Mouse (Mus musculus) MEL (cell line): ENCODE measurements around the gene P2rx4. TPM values are rescaled to one million over a fixed set of nuclear protein-coding genes. Genes with fewer than 3 reads are reported as not detected.

Experiments used
- DNase-seq: peaks from one replicate; pipeline ENCODE4 v3.0.0; 2011; ENCODE audit warnings: low read depth, low spot score
- H3K27ac ChIP-seq: 2 replicates; pipeline ENCODE4 v1.5.1; 2012; ENCODE audit warnings: low read depth, mild to moderate bottlenecking, control low read depth, low read length, moderate library complexity; ENCODE audit not compliant: control insufficient read depth
- H3K27me3 ChIP-seq, 2 experiments: fragments of 150-350 bp in 1 of 2; sonication (generic) in 1 of 2; 2 replicates each; pipeline ENCODE4 v1.6.1; 2012; ENCODE audit warnings: low read length in 2 of 2, mild to moderate bottlenecking in 2 of 2, improper control_type of control experiment in 1 of 2, moderate library complexity in 1 of 2; ENCODE audit not compliant: insufficient read depth in 2 of 2, control insufficient read depth in 1 of 2
- H3K36me3 ChIP-seq, 2 experiments: 2 replicates each; pipeline ENCODE4 v1.6.1; 2012 to 2014; ENCODE audit warnings: low read length in 2 of 2, improper control_type of control experiment in 1 of 2, inconsistent platforms in 1 of 2, mild to moderate bottlenecking in 1 of 2; ENCODE audit not compliant: insufficient read depth in 2 of 2, control insufficient read depth in 1 of 2
- H3K4me1 ChIP-seq, 2 experiments: fragments of 150-350 bp in 1 of 2; sonication (generic) in 1 of 2; 2 replicates each; pipeline ENCODE4 v1.6.1; 2012; ENCODE audit warnings: low read length in 2 of 2, improper control_type of control experiment in 1 of 2, mild to moderate bottlenecking in 1 of 2; ENCODE audit not compliant: insufficient read depth in 2 of 2, control insufficient read depth in 1 of 2
- H3K4me3 ChIP-seq, 2 experiments: fragments of 150-350 bp in 1 of 2; sonication (generic) in 1 of 2; 2 replicates each; pipeline ENCODE4 v1.5.1; 2012; ENCODE audit warnings: low read depth in 2 of 2, low read length in 2 of 2, mild to moderate bottlenecking in 2 of 2, moderate library complexity in 2 of 2, control low read depth in 1 of 2, improper control_type of control experiment in 1 of 2; ENCODE audit not compliant: control insufficient read depth in 1 of 2, insufficient read depth in 1 of 2
- H3K79me2 ChIP-seq: 2 replicates; pipeline ENCODE4 v1.6.1; 2012; ENCODE audit warnings: mild to moderate bottlenecking, low read length, moderate library complexity; ENCODE audit not compliant: control insufficient read depth, poor library complexity, insufficient read depth
- H3K9ac ChIP-seq: 2 replicates; pipeline ENCODE4 v1.6.1; 2012; ENCODE audit warnings: low read depth, mild to moderate bottlenecking, control low read depth, low read length, moderate library complexity; ENCODE audit not compliant: control insufficient read depth, poor library complexity, severe bottlenecking
- H3K9me3 ChIP-seq: fragments of 150-350 bp; sonication (generic); replicated peaks from 2 replicates; pipeline ENCODE4 v1.6.1; 2012; ENCODE audit warnings: mild to moderate bottlenecking, low read length, improper control_type of control experiment, moderate library complexity; ENCODE audit not compliant: insufficient read depth
- CTCF ChIP-seq, 3 experiments: IDR thresholded peaks in 2 of 3; conservative IDR thresholded peaks in 1 of 3; 2 replicates each; pipeline ENCODE4 v1.5.1; 2011 to 2012; ENCODE audit warnings: low read length in 3 of 3, low read depth in 2 of 3, mild to moderate bottlenecking in 2 of 3, improper control_type of control experiment in 1 of 3, inconsistent platforms in 1 of 3, mixed read lengths in 1 of 3, moderate library complexity in 1 of 3; ENCODE audit not compliant: control insufficient read depth in 1 of 3, insufficient read depth in 1 of 3, poor library complexity in 1 of 3, severe bottlenecking in 1 of 3
- EP300 ChIP-seq, 2 experiments: IDR thresholded peaks; 2 replicates each; pipeline ENCODE4 v1.6.1; 2011; ENCODE audit warnings: improper control_type of control experiment in 2 of 2, low read length in 2 of 2, low read depth in 1 of 2, mild to moderate bottlenecking in 1 of 2
- ETS1 ChIP-seq: IDR thresholded peaks from 2 replicates; pipeline ENCODE4 v1.6.1; 2012; ENCODE audit warnings: low read depth, mild to moderate bottlenecking, inconsistent platforms, low read length, improper control_type of control experiment, moderate library complexity
- GABPA ChIP-seq: IDR thresholded peaks from 2 replicates; pipeline ENCODE4 v1.6.1; 2012; ENCODE audit warnings: low read depth, mild to moderate bottlenecking, inconsistent platforms, low read length, improper control_type of control experiment, moderate library complexity
- GATA1 ChIP-seq: IDR thresholded peaks from 2 replicates; pipeline ENCODE4 v1.6.1; 2011; ENCODE audit warnings: low read depth, low read length, improper control_type of control experiment
- JUND ChIP-seq: IDR thresholded peaks from 2 replicates; pipeline ENCODE4 v1.6.1; 2011; ENCODE audit warnings: low read depth, mild to moderate bottlenecking, improper control_type of control experiment, low read length
- MAFK ChIP-seq: IDR thresholded peaks from 2 replicates; pipeline ENCODE4 v1.6.1; 2011; ENCODE audit warnings: low read depth, mild to moderate bottlenecking, low read length, improper control_type of control experiment, borderline replicate concordance
- MAX ChIP-seq: IDR thresholded peaks from 2 replicates; pipeline ENCODE4 v1.6.1; 2011; ENCODE audit warnings: low read length, improper control_type of control experiment
- MEF2A ChIP-seq: IDR thresholded peaks from 2 replicates; pipeline ENCODE4 v1.6.1; 2014; ENCODE audit warnings: low read depth, mild to moderate bottlenecking, inconsistent platforms, low read length, improper control_type of control experiment; ENCODE audit not compliant: poor library complexity, insufficient replicate concordance, severe bottlenecking; ENCODE audit errors: extremely low read depth
- MXI1 ChIP-seq: IDR thresholded peaks from 2 replicates; pipeline ENCODE4 v1.6.1; 2011; ENCODE audit warnings: mild to moderate bottlenecking, low read depth, low read length, improper control_type of control experiment
- NELFE ChIP-seq: IDR thresholded peaks from 2 replicates; pipeline ENCODE4 v1.6.1; 2011; ENCODE audit warnings: low read depth, low read length, improper control_type of control experiment
- POLR2A ChIP-seq, 2 experiments: IDR thresholded peaks; 2 replicates each; pipeline ENCODE4 v1.6.1; 2011 to 2012; ENCODE audit warnings: low read length in 2 of 2, mild to moderate bottlenecking in 2 of 2, control low read depth in 1 of 2, improper control_type of control experiment in 1 of 2, low read depth in 1 of 2, moderate library complexity in 1 of 2; ENCODE audit not compliant: control insufficient read depth in 1 of 2, insufficient read depth in 1 of 2, poor library complexity in 1 of 2
- POLR2AphosphoS2 ChIP-seq: IDR thresholded peaks from 2 replicates; pipeline ENCODE4 v1.6.1; 2011; ENCODE audit warnings: low read length, improper control_type of control experiment
- POLR2AphosphoS5 ChIP-seq: IDR thresholded peaks from 2 replicates; pipeline ENCODE4 v1.6.1; 2012; ENCODE audit warnings: low read depth, borderline replicate concordance, mild to moderate bottlenecking, inconsistent platforms, low read length, moderate library complexity, mixed read lengths
- RAD21 ChIP-seq: IDR thresholded peaks from 2 replicates; pipeline ENCODE4 v1.6.1; 2011; ENCODE audit warnings: mild to moderate bottlenecking, low read depth, low read length, improper control_type of control experiment
- RCOR1 ChIP-seq: IDR thresholded peaks from 2 replicates; pipeline ENCODE4 v1.6.1; 2012; ENCODE audit warnings: low read depth, mild to moderate bottlenecking, inconsistent platforms, low read length, improper control_type of control experiment
- TAL1 ChIP-seq: IDR thresholded peaks from 2 replicates; pipeline ENCODE4 v1.6.1; 2012; ENCODE audit warnings: mild to moderate bottlenecking, inconsistent platforms, low read length, moderate library complexity, mixed read lengths
- TBP ChIP-seq: IDR thresholded peaks from 2 replicates; pipeline ENCODE4 v1.8.0; 2011; ENCODE audit warnings: low read depth, low read length, improper control_type of control experiment
- TCF12 ChIP-seq: IDR thresholded peaks from 2 replicates; pipeline ENCODE4 v1.6.1; 2014; ENCODE audit warnings: low read depth, mild to moderate bottlenecking, inconsistent platforms, low read length, improper control_type of control experiment, moderate library complexity
- USF1 ChIP-seq: IDR thresholded peaks from 2 replicates; pipeline ENCODE4 v1.6.1; 2014; ENCODE audit warnings: low read depth, mild to moderate bottlenecking, inconsistent platforms, low read length, improper control_type of control experiment, moderate library complexity
- ZC3H11A ChIP-seq: IDR thresholded peaks from 2 replicates; pipeline ENCODE4 v1.6.1; 2012; ENCODE audit warnings: low read depth, mild to moderate bottlenecking, inconsistent platforms, low read length, improper control_type of control experiment
- ZKSCAN1 ChIP-seq: IDR thresholded peaks from 2 replicates; pipeline ENCODE4 v1.6.1; 2012; ENCODE audit warnings: low read depth, mild to moderate bottlenecking, inconsistent platforms, low read length, improper control_type of control experiment, moderate library complexity
- ZNF384 ChIP-seq: IDR thresholded peaks from 2 replicates; pipeline ENCODE4 v1.6.1; 2012; ENCODE audit warnings: low read depth, mild to moderate bottlenecking, inconsistent platforms, low read length, improper control_type of control experiment
- polyA plus RNA-seq, 2 experiments: library from polyadenylated mRNA; stranded (reverse) in 1 of 2; unstranded in 1 of 2; fragments of >175 nt in 1 of 2; fragments of >200 nt in 1 of 2; gene quantifications; 2 replicates each; pipeline versions ENCODE4 v1.2.1 to v1.2.4; 2012; ENCODE audit warnings: low replicate concordance in 2 of 2, low read depth in 1 of 2; ENCODE audit not compliant: insufficient read length in 2 of 2, insufficient read depth in 1 of 2, missing spikeins in 1 of 2
- total RNA-seq: library from RNA; depleted of rRNA; stranded (reverse); fragments of 300-350 nt; gene quantifications from 2 replicates; pipeline ENCODE4 v1.2.3, GENCODE M21; 2012

The P2rx4 gene
- total and polyA plus RNA-seq, 3 experiments: 15.2 to 30.9 TPM; not detected in 1

DNA sequence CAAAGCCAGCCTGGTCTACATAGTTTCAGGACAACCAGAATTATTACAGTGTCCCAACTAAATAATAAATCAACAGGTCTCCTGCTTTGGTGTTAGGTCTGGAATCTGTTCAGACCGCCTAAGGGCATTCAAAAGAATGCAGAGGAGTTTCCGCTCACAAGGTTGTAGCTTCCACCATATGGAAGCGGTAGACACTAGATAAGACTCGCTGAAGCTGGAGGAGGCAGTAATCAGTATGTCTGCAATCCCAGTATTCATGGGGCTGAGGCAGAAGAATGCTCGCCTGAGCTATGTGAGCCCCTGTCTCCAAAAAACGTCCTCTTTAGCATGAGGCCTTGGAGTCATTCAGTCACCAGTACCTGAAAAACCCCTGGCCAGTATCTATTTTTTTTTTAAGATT is 1.5 kb downstream of the P2rx4 start:
- DNase-seq: peak; percentile 72
- H3K4me3 ChIP-seq: peak overlapping the region in 1 of 2 experiments; percentile 77; a peak in 2 of 4 replicates
- TF ChIP-seq TCF12 (0 out of 2 replicates have a peak, but pooled peaks have one; percentile 21), EP300 (IDR thresholded peaks at IDR 0.05; ENCODE audit: low read depth in 1 of 2, low read length in 2 of 2) (peak; percentile 44 to 56; a peak in 2 of 4 replicates), GATA1 (peak; percentile 69), JUND (no peak), ZC3H11A (no peak), RCOR1 (peak; percentile 52; the same call in 1 of the 2 replicates), USF1 (no peak), MXI1 (peak; percentile 11; the same call in 1 of the 2 replicates), ETS1 (0 out of 2 replicates have a peak, but pooled peaks have one; percentile 45), TAL1 (peak; percentile 79), CTCF (IDR thresholded peaks at IDR 0.05 in 2 of 3, conservative IDR thresholded peaks at IDR 0.05 in 1 of 3; ENCODE audit: control insufficient read depth in 1 of 3, insufficient read depth in 1 of 3, low read depth in 2 of 3, low read length in 3 of 3, poor library complexity in 1 of 3, severe bottlenecking in 1 of 3) (no peak)
- H3K27ac ChIP-seq: peak overlapping the region; percentile 83; the same call in 1 of the 2 replicates
- peaks cover 7% of the 10 kb centered on the region for H3K79me2 ChIP-seq
- no peaks in the 10 kb centered on the region for H3K9me3 ChIP-seq
- peak overlapping the region; percentile 81 for H3K9ac ChIP-seq
- peaks cover 0 to 31% of the 10 kb centered on the region in 2 experiments; a peak in 2 of 4 replicates for H3K36me3 ChIP-seq
- no peaks in the 10 kb centered on the region for H3K27me3 ChIP-seq
- peaks cover 14 to 26% of the 10 kb centered on the region in 2 experiments for H3K4me1 ChIP-seq

DNA sequence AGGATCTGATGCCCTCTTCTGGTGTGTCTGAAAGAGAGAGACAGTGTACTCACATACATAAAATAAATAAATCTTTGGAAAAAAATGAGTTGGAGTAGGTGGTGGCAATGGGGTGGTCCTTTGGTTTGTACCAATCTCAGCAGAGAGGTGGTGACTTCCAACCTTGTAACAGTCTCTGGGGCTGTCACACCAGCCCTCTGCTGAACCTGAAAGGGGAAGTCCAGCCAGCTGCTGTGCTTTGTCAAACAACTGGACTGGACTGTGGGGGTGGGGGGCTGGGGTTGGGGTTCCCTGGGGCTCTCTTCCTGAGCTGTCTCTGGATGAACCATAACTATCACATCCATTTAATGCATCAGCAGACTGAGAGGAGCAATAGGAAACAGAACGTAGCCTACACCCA is 8.4 kb downstream of the P2rx4 start:
- peaks cover 0 to 10% of the 10 kb centered on the region in 2 experiments; a peak in 2 of 4 replicates for H3K36me3 ChIP-seq
- no peaks in the 10 kb centered on the region for H3K79me2 ChIP-seq
- no peak overlapping the region for H3K9ac ChIP-seq
- H3K4me1 ChIP-seq: no peaks in the 10 kb centered on the region
- no peak overlapping the region for H3K4me3 ChIP-seq
- DNase-seq: no peak
- no peak overlapping the region for H3K27ac ChIP-seq
- TF ChIP-seq POLR2AphosphoS2: no peak
- TF ChIP-seq NELFE: no peak
- no peak for TF ChIP-seq ETS1
- TF ChIP-seq MAX: no peak
- no peak for TF ChIP-seq RCOR1
- no peak for TF ChIP-seq ZKSCAN1
- TF ChIP-seq RAD21: no peak
- no peak for TF ChIP-seq TAL1
- TF ChIP-seq MEF2A: no peak
- TF ChIP-seq TBP: no peak
- TF ChIP-seq MXI1: no peak
- TF ChIP-seq EP300 (IDR thresholded peaks at IDR 0.05; ENCODE audit: low read depth in 1 of 2, low read length in 2 of 2): no peak
- no peak for TF ChIP-seq GABPA
- no peak for TF ChIP-seq ZNF384
- no peak for TF ChIP-seq USF1
- no peak for TF ChIP-seq POLR2A (IDR thresholded peaks at IDR 0.05; ENCODE audit: control insufficient read depth in 1 of 2, insufficient read depth in 1 of 2, low read depth in 1 of 2, low read length in 2 of 2, poor library complexity in 1 of 2)
- TF ChIP-seq MAFK: no peak
- TF ChIP-seq POLR2AphosphoS5: no peak
- no peak for TF ChIP-seq CTCF (IDR thresholded peaks at IDR 0.05 in 2 of 3, conservative IDR thresholded peaks at IDR 0.05 in 1 of 3; ENCODE audit: control insufficient read depth in 1 of 3, insufficient read depth in 1 of 3, low read depth in 2 of 3, low read length in 3 of 3, poor library complexity in 1 of 3, severe bottlenecking in 1 of 3)
- no peak for TF ChIP-seq ZC3H11A
- H3K27me3 ChIP-seq: no peaks in the 10 kb centered on the region
- H3K9me3 ChIP-seq: no peaks in the 10 kb centered on the region
